Mouse (Mus musculus): ENCODE results near the gene D10Wsu102e.

D10Wsu102e gene

GRCm38 (mm10) chr10:83359956-83360355 is at the start of gene D10Wsu102e:
D10Wsu102e (plus strand) TSS chr10:83360221.
- peak; percentile 95 to 97 for DNase-seq (ENCODE audit: low spot score in 2 of 2)

DNA sequence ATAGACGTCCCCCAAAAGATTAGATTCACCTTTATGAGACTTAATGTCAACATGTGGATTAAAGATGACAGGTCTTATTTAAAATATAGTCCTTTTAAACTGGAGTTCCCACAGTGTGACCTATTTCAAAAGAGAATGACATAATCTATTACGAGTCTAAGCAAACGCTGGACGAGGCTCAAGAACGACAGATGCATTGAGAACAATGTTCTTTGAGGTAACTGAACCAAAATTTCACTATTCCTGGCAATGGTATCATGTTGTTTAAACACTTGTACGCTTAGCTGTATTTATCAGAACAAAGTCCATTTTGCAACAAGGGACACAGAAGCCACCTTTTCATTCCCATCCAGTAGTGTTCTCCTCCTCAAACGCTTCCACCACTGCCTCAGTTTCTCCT is 49.7 kb upstream of the D10Wsu102e start:
- no peak for DNase-seq (ENCODE audit: low spot score in 2 of 2)

DNA sequence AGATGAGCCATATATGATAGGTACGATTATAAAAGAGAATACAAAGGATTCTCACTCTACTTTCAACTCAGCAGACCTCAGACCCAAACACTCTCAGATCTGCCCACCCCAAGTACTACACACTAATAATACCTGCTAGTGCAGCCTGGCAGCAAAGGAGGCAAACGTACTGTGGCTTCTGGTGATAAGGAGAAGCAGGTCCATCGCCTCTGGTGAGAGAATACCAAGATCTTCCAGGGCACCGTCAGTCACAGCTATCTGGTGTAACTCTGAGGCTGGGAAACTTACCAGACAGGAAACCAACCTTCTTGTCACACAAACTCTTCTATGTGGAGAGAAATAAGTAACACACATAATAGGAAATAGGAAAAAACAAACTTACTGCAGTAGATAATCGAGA is 47.0 kb upstream of the D10Wsu102e start:
- no peak for DNase-seq (ENCODE audit: low spot score in 2 of 2)

GRCm38 (mm10) chr10:83320396-83320795 is 39.6 kb upstream of the D10Wsu102e start:
- DNase-seq (ENCODE audit: low spot score in 2 of 2) = no peak

GRCm38 (mm10) chr10:83320870-83321269 is 39.2 kb upstream of the D10Wsu102e start:
- DNase-seq (ENCODE audit: low spot score in 2 of 2) = no peak

- DNase-seq (ENCODE audit: low spot score in 2 of 2) = no peak
Measured at GRCm38 (mm10) chr10:83321528-83321927, 38.5 kb upstream of the D10Wsu102e start.

GRCm38 (mm10) chr10:83322551-83323100 is 37.4 kb upstream of the D10Wsu102e start:
- no peak for DNase-seq (ENCODE audit: low spot score in 2 of 2)

- no peak for DNase-seq (ENCODE audit: low spot score in 2 of 2)
Measured at GRCm38 (mm10) chr10:83324871-83325270, 35.1 kb upstream of the D10Wsu102e start.

DNA sequence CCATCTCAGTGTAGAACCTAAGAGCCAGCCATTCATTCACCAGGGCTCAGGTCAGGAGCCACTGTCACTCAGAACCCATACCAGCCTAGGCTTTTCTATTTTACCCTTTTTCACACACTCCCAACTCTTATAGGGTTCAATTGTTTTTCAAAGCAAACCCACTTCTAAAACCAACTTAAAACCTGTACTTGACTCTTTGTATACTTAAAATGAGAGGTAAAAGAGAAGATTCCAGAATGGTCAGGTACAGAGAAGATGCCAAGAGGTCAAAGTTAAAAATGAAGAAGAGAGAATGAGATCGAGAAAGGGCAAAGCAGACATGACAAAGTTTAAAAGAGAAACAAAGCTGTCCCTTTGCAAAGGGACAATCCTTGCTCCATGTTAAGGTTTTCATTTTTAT is 34.1 kb upstream of the D10Wsu102e start:
- DNase-seq (ENCODE audit: low spot score in 2 of 2) = no peak

- no peak for DNase-seq (ENCODE audit: low spot score in 2 of 2)
Measured at GRCm38 (mm10) chr10:83326648-83327285, 33.3 kb upstream of the D10Wsu102e start.

GRCm38 (mm10) chr10:83328791-83329190 is 31.2 kb upstream of the D10Wsu102e start:
- DNase-seq (ENCODE audit: low spot score in 2 of 2) = no peak

DNA sequence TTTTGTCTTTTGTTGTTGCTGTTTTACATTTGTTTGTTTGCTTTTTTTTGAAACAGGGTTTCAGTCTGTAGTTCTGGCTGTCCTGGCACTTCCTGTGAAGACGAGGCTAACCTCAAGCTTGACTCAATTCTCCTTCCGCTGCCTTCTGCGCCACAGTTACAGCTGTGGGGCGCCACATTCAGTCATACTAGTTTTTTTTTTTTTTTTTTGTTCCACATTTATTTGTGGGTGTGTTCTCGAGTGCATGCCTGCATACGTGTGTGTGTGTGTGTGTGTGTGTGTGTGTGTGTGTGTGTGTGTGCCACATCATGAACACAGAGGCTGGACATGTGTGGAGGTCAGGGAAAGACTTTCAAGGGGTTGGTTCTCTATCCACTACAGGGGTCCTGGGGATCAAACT is 29.7 kb upstream of the D10Wsu102e start:
- DNase-seq (ENCODE audit: low spot score in 2 of 2) = no peak

DNA sequence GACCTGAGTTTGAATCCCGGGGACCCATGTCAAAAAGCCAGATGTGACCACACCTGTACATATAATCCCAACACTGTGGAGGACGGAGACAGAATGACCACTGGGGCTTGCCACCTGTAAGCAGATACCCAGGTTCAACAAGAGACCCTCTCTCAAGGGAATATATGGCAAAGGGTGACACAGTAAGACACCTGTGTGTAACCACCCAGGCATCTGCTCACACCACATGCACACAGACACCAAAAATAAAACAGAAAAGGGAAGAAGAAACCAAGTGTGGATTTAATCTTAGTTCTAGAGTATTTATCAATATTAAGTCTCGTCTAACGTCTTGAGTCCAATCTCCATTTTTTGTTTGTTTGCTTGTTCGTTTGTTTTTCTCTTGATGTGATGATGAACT is 28.2 kb upstream of the D10Wsu102e start:
- DNase-seq (ENCODE audit: low spot score in 2 of 2) = no peak

DNA sequence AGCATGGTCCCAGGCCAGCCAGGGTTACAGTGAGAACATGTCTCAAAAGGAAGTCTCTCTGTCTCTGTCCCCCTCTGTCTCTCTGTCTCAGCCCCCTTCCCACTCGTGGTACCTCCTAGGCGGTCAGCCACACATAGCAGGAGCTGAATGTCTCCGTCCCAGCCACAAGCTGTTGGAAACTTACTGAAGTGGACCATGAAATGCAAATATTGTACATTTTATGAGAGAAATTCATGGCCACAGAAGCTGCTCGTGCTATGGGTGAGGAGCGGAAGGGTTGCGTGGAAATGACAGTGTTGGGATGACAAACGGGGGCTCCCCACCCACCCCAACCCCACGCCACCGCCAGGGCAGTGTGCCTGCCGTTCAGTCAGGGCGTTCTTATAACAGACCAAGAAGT is 27.4 kb upstream of the D10Wsu102e start:
- DNase-seq (ENCODE audit: low spot score in 2 of 2) = no peak

DNA sequence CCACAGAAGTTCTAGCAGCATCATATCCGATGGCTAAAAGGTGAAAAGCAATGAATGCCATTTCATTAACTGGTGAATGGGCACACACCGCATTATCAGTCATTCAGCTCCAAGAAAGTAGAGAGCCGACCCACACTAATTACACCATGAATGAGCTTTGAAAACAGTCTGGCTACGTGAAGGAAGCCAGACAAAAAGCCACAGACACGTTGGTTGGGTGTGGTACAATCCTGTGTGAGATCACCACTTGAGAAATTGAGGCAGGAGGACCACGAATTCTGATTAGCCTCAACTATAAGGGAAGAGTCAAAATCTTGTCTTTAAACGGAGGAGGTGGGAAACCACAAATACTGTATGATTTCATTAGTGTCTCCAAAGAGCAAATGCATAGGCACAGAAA is 23.7 kb upstream of the D10Wsu102e start:
- DNase-seq (ENCODE audit: low spot score in 2 of 2) = no peak

GRCm38 (mm10) chr10:83337159-83337951 is 22.7 kb upstream of the D10Wsu102e start, which contains the start of gene Slc41a2:
Slc41a2 (minus strand) TSS chr10:83337882.
- DNase-seq (ENCODE audit: low spot score in 2 of 2) = peak; percentile 43 to 59

DNA sequence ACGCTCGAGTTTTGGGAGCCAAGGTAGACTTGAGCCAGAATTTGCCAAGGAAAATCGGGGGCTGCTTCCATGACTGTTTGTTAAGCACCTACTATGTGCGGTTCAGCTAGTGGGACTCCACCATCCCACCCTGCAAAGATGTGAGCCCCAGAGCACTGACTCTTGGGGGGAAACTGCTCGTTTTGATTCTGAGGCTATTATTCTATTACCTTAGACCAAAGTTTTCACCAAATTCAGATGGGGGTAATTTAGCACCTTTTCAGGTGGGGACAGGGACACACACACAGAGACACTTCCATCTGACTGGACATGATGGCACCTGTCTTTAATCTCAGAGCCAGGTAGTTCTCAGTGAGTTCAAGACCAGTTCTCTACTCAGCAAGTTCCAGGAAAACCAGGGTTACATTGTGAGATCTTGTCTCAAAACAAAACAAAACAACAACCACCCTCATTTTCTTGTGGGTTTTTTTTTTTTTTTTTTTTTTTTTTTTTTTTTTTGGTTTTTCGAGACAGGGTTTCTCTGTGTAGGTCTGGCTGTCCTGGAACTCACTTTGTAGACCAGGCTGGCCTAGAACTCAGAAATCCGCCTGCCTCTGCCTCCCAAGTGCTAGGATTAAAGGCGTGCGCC is 21.9 kb upstream of the D10Wsu102e start:
- DNase-seq (ENCODE audit: low spot score in 2 of 2) = no peak

- DNase-seq (ENCODE audit: low spot score in 2 of 2) = no peak
Measured at GRCm38 (mm10) chr10:83341226-83341625, 18.8 kb upstream of the D10Wsu102e start.

- no peak for DNase-seq (ENCODE audit: low spot score in 2 of 2)
Measured at GRCm38 (mm10) chr10:83343171-83343570, 16.9 kb upstream of the D10Wsu102e start.

- no peak for DNase-seq (ENCODE audit: low spot score in 2 of 2)
Measured at GRCm38 (mm10) chr10:83343828-83344685, 16.0 kb upstream of the D10Wsu102e start.

DNA sequence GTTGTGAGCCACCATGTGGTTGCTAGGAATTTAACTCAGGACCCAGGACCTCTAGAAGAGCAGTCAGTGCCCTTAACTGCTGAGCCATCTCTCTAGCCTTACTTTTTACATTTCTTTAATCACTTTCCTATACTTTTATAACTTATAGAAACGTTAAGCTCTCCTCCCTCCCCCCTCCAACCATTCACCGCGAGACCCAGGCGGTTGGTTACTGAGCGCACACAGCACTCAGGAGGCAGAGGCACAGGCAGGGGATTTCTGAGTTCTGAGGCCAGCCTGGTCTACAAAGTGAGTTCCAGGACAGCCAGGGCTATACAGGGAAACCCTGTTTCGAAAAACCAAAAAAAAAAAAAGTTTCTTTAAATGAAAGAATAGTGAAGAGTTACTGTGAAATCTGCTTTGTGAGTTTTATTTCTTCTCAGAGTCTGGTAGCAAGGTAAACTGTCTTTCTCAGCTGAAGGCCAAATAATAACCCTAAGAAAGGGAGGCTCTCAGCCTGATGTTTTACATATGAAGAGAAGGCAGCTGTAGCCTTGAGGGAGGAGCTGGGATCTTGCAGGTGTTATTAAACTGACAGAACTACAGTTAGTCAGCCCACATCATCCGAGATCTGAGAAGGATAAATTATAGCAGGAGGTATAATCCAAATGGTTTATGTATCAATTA is 14.2 kb upstream of the D10Wsu102e start:
- DNase-seq (ENCODE audit: low spot score in 2 of 2) = no peak
